Mouse (Mus musculus) megakaryocyte-erythroid progenitor cell, adult 5-6 weeks (primary cell): Measurements from ENCODE around the gene Gm37240. TPM values are rescaled to one million over a fixed set of nuclear protein-coding genes. Genes with fewer than 3 reads are reported as not detected.
A peak's percentile ranks its signal among the peaks of the same experiment; 100 is the strongest.

Source experiments
- ATAC-seq: replicated peaks from 2 replicates; pipeline ENCODE4 v1.8.0; 2016; ENCODE audit warnings: mild to moderate bottlenecking, inconsistent platforms; ENCODE audit not compliant: severe bottlenecking, poor library complexity, low FRiP score, low TSS enrichment
- total RNA-seq, 2 experiments: library from RNA; stranded (forward) in 1 of 2; stranded (reverse) in 1 of 2; fragments of 200-1000, 215-1000 nt in 1 of 2; fragments of >200 nt in 1 of 2; fragmentation: Nextera tagmentation in 1 of 2; gene quantifications; 2 replicates each; pipeline ENCODE4 v1.2.3; 2014 to 2017

Gm37240 gene
- total RNA-seq, 2 experiments from 2014 or later: not detected

GRCm38 (mm10) chr3:85145076-85145475 is 742.2 kb downstream of the Gm37240 start:
- ATAC-seq: no peak

DNA sequence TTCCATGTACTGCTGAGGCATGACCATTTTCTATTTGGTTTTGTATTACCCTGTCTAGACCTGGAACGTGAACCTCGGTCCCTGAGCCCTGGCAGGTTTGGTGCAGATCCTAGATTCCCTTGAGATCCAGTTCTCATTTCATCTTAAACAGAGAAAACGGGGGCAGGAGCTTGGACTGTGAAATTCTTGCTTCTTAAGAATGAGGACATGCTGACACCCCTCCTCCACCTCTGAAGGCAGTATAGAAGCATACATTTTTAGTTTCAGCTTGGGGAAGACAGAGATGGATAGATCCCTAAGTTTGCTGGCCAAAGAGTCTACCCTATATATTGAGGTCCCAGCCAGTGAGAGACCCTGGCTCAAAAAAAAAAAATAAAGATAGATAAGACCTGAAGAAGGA is 742.9 kb downstream of the Gm37240 start:
- ATAC-seq: no peak

DNA sequence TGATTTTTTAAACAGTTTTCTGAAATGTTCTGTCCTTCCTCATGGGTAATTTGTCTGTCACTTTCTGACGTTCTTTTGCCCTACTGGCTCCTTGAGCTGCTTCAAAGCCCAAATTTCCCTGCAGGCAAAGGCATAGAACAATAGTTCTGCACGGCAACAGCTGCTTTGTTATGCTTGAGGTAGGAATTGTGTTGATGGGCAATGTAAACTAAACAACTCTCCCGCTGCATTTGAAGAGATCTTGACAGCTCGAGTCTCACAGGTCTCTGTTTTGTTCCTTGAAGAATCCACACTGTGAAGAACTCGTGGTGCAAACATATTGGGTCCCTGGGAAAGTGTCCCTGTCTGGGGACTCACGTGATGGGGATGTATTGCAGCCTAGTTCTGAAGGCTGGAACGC is 746.8 kb downstream of the Gm37240 start:
- ATAC-seq: no peak

GRCm38 (mm10) chr3:85138407-85138806 is 748.9 kb downstream of the Gm37240 start:
- no peak for ATAC-seq

DNA sequence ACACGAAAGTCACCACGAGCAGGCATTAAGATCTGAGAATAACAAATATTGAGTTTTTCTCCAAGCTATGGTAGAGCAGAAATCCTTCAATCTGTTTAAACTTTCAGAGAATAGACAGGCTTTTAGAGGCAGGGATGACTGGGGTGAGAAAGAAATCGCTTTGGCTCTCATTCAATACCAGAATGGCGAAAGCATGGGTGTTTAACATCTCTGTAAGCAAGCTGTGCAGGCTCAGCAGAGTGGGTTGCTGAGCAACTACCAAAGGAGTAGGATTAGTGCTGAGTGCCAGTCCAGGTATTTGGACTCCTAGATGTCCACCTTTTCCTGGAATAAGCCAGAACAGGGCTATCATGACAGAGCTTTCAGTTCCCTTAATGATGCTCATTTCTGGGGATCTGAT is 753.8 kb downstream of the Gm37240 start:
- no peak for ATAC-seq

- no peak for ATAC-seq
Observed at GRCm38 (mm10) chr3:85131878-85132277, 755.4 kb downstream of the Gm37240 start.

DNA sequence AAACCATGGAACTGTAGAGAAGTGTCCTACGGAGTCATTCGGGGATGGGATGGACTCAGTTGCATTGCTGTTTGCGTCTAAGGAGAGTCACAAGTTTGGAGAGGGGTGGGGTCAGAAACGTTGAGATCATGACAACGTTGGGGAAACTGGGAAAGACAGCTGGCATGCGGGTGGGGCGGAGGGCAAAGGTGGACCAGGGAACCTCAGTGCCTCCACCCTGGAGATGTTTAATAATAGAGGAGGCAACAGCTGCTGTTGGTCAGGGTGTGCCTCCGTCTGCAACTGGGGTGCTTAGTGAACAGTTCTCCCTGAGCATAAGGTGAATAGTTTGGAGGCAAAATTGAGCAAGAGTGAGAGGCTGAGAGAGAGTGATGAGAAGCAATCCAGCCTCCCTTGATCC is 758.8 kb downstream of the Gm37240 start:
- no peak for ATAC-seq

- peak; percentile 70 for ATAC-seq
Observed at GRCm38 (mm10) chr3:85126970-85127369, 760.3 kb downstream of the Gm37240 start.

- no peak for ATAC-seq
Observed at GRCm38 (mm10) chr3:85125471-85125870, 761.8 kb downstream of the Gm37240 start.

DNA sequence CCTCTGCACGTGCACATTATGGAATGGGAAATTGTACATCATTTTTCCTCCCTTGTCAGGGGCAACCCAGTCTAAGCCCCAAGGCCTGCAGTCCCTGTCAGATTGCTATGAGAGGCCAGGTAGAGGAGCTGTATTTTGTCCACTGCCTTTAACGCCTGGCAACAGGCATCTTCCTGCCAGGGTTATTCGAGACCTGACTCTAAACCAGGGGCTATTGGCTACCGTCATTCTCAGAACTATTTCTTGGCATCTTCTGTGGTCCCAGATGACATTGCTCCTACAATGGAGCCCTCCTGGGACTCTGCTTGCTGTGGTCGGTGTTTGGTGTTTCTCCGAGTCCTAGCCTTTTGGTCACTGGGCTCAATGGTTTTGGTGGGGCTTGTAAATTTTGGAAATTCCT is 762.4 kb downstream of the Gm37240 start:
- ATAC-seq: no peak

DNA sequence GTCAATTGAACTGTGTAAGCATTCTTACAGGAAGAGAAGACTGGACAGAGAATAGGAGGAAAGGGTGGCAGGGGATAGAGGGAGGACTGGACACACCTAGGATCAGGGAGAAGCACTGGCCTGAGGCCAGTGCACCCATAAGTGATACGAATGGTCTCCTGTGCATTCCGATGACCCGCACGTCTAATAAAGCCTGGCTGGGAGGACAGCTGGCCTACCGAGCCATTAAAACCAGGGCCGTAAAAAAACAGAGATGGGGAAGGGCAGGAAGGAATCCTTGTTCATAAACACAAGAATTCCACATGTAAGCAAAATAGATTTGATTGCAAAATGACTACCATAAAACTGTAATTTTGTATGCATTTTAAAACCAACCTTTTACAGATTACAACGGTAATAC is 762.9 kb downstream of the Gm37240 start:
- ATAC-seq: no peak

DNA sequence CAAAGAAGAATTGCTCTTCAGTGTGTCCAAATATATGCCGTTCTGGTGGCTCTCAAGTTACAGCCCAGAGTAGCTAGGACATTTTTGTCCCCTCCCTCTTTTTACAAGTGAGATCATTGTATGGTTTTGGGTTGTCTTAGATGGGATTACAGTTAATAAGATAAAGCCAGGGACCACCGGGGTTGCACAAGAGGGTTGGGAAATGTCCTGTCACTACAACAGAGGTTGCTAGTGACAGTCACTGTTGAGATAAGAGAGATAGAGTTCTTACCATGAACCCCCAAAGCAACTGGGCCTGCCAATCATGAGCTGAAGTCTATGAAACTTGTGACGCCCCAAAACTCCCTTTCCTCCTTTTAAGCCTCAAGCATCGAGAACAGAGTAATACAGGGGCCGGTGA is 769.6 kb downstream of the Gm37240 start:
- ATAC-seq: no peak

- ATAC-seq: no peak
Observed at GRCm38 (mm10) chr3:85117014-85117413, 770.3 kb downstream of the Gm37240 start.

DNA sequence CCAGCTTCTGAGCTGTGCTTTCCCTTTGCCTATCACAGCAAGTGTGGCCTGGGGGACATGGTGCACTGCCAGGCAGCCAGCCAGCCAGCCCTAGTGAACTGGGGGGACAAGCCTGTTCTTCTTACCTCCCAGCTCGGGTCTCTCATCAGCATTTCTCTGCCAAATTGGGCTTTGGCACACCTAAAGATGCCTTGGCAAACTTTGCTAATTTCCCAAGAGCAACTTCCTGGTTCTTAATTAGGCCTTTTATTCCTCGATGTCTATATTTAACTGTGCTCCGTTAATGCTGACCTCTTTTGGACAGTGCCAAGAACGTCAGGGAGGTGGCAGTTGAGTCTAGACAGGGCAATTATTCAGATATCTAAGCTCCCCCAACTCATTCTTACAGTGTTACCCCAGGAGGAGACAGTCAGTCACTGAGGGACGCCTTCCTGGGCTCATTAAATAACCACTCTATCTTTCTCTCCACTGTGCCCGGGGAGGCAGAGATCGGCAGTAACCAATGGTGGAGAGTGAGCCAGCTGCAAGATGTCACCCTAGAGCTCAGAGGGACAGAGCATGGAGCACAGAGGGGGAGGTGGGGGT is 771.3 kb downstream of the Gm37240 start:
- no peak for ATAC-seq

GRCm38 (mm10) chr3:85113565-85113964 is 773.8 kb downstream of the Gm37240 start:
- no peak for ATAC-seq

DNA sequence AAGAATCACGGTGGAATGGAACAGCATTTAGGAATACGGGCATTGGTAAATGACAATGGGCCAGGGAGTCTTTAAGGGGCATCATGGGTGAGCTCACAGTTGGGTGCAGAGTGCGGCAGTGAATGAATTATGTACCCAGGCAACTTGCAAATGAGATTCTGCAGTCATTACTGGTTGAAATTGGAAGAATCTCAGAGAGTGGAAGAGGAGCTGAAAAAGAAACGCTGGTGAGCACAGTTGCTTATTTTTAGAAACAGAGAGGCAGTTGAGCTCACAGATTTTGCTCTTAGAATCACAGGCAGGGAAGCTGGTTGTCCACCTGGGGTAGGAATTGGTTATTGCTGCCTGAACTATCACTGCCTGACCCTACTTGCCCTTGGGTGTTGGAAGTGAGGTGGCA is 776.6 kb downstream of the Gm37240 start:
- ATAC-seq: no peak

DNA sequence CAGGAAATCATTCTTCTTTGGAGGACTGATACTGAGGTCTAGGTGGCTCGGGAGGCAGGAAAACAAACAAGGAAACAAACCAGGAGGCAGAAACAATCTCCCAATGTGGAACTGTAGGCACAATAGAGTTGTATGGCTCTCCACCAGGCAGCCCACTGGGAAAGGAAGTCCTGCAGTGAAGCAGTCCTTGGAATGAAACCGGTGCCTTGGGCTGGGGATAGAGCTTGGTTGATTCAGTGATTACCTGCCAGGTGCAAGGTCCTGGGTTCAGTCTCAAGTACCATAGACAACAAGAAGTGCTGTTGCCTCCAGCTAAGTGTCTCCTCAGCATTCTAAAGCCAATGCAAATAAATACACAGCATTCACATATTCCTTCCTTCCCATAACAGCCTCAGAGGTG is 778.1 kb downstream of the Gm37240 start:
- ATAC-seq: no peak

DNA sequence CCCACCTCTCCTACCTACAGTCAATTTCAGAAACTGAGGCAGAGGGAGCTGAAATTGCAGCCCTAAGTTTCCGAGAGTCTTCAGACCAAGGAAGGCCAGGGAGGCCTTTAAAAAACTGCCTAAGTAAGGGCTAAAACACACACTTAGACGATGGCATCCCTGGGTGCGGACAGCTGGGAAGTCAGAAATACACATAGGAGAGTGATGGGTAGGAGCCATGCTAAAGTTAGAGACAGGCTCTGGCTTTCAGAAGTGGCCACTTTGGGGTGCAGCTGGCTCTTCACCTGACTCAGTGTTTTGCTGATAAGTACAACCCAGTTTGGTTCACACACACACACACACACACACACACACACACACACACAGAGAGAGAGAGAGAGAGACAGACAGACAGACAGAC is 778.9 kb downstream of the Gm37240 start:
- ATAC-seq: no peak

DNA sequence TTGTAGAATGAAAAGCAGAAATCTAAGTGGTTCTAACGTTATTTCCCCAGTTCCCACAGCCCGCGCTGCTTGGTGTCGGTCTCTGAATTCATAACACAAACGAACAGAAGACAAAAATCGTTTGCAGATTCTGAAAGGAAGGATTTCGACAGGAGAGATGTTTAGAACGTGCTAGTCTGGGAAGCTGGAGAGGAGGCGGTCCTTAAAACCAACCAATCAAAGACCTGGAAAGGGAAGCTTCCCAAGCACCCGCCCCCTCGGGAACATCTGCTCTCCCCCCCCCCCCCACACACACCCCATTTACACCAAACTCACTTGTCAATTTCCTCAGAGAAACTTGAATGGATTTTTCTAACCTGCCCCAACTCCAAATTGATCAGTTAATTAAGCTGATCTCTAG is 780.4 kb downstream of the Gm37240 start:
- ATAC-seq: no peak

DNA sequence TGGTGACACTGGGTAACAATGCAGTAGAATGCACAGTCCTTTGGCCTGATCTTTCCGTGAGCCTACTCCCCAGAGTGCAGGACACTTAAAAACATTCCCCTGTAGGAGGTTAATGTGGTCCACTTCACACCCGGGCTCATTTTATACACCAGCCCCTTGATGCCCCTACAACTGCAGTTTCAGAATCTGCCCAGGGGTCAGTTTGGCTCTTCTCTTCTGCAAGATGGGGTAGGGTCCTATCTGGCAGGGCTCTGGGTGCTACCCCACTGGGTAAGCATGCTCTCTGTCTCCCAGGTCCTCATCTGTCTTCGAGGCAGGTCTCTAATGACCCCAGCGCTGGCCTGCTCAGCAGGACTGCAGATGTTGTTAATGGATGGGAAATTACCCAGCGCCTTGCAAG is 783.0 kb downstream of the Gm37240 start:
- no peak for ATAC-seq

- ATAC-seq: no peak
Observed at GRCm38 (mm10) chr3:85080882-85081558, 806.3 kb downstream of the Gm37240 start.

DNA sequence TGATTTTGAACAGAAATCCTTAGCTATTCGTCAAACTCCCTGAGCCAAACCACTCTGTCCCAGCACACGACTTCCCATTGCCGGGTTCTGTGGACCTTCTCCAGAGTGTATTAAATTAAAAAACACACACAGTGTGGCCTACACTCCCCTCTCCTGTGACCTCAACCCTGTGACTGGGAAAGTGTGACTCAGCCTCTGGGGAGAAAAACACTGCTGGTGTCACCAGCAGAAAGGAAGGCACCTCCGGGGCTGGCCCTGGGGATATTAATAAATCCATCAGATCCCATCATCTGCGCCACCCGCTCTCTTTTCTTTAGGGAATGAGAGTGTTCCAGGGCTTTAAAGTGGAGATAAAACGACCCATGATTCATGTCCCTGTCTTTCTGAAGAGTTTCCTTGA is 823.2 kb downstream of the Gm37240 start:
- ATAC-seq: no peak
